Mouse (Mus musculus) CH12.LX (cell line): ENCODE measurements around the gene Cfap70.
A peak's percentile ranks its signal among the peaks of the same experiment; 100 is the strongest.

ENCODE experiments used
- BHLHE40 ChIP-seq: IDR thresholded peaks from 2 replicates; pipeline ENCODE4 v1.6.1; 2011; ENCODE audit warnings: mild to moderate bottlenecking, low read depth, low read length, improper control_type of control experiment
- CTCF ChIP-seq, 2 experiments: IDR thresholded peaks in 1 of 2; conservative IDR thresholded peaks in 1 of 2; 2 replicates each; pipeline ENCODE4 v1.5.1; 2011 to 2012; ENCODE audit warnings: low read depth in 2 of 2, low read length in 2 of 2, improper control_type of control experiment in 1 of 2, inconsistent platforms in 1 of 2, mild to moderate bottlenecking in 1 of 2, moderate library complexity in 1 of 2
- ELF1 ChIP-seq: IDR thresholded peaks from 2 replicates; pipeline ENCODE4 v1.6.1; 2014; ENCODE audit warnings: low read depth, mild to moderate bottlenecking, inconsistent platforms, low read length, improper control_type of control experiment
- EP300 ChIP-seq: IDR thresholded peaks from 2 replicates; pipeline ENCODE4 v1.6.1; 2011; ENCODE audit warnings: low read length, improper control_type of control experiment
- JUN ChIP-seq: IDR thresholded peaks from 2 replicates; pipeline ENCODE4 v1.6.1; 2011; ENCODE audit warnings: low read depth, mild to moderate bottlenecking, low read length, improper control_type of control experiment, moderate library complexity; ENCODE audit not compliant: insufficient read depth
- POLR2A ChIP-seq: IDR thresholded peaks from 2 replicates; pipeline ENCODE4 v1.6.1; 2011; ENCODE audit warnings: low read depth, mild to moderate bottlenecking, improper control_type of control experiment, low read length
- ZC3H11A ChIP-seq: IDR thresholded peaks from 2 replicates; pipeline ENCODE4 v1.6.1; 2012; ENCODE audit warnings: low read depth, mild to moderate bottlenecking, inconsistent platforms, low read length, improper control_type of control experiment
- ZNF384 ChIP-seq: IDR thresholded peaks from 2 replicates; pipeline ENCODE4 v1.6.1; 2012; ENCODE audit warnings: low read depth, low read length, improper control_type of control experiment, inconsistent platforms

DNA sequence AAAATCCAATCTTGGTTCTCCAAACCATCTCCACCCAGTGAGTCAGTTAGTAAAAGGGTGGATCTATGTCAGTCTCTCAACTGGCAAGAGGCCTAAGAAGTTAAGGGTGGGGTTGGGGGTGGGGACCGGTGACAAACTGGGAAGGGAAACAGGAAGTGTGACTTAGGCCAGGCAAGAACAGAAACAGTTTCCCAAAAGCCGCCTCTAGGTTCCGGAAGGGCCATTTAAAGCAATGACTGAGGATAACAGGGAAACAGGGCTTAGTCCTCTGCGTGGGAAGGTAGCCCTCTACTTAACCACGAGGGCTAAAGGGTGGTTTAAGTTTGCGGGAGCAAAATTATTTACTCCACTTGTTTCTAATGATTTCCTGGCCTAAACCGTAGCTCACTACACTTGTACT lies 26.8 kb upstream of the Cfap70 start:
- no peak for TF ChIP-seq ZNF384
- peak; percentile 51 for TF ChIP-seq EP300
- no peak for TF ChIP-seq ZC3H11A
- no peak for TF ChIP-seq CTCF (conservative IDR thresholded peaks at IDR 0.05 in 1 of 2, IDR thresholded peaks at IDR 0.05 in 1 of 2; ENCODE audit: low read depth in 2 of 2, low read length in 2 of 2)
- no peak for TF ChIP-seq JUN
- TF ChIP-seq POLR2A, result no peak
- TF ChIP-seq ELF1, result peak; percentile 83
- TF ChIP-seq BHLHE40, result peak; percentile 38; the same call in 1 of the 2 replicates
